Mouse (Mus musculus) retina, postnatal 1 day (tissue): ENCODE results near the gene Cypt14.
"Not testable (repeated sequence)": the region's sequence is repeated elsewhere in the genome, so short reads cannot be mapped to it uniquely, and the experiment has no call there.

ENCODE experiments used
- DNase-seq: peaks from one replicate; pipeline ENCODE4 v3.0.0-alpha.2; 2012

Cypt14 gene

DNA sequence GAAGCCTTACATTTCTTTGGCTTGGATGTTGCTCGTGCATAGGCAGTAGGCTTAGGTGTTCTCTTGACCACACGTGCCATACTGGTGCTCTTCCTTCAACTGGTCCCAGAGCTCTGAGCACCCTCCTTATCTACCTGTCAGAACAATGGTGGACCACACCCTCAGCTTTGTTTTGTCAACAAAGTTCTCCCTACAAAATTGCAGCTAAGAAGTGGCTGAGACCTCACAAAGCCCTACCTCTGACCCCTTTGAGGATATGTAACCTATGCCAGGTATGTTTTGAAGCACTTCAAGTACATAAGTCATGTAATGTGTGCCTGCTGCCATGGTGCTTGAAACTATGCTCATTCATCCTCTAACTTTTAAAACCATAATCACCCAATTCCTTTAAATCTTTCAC is at the start of gene Cypt14:
TSS of gene Cypt14 (minus strand) at position 101 of the 400 bp plus-strand sequence.
- DNase-seq: not testable (repeated sequence)
